Mouse (Mus musculus): ENCODE results near the gene Vhl.

DNA sequence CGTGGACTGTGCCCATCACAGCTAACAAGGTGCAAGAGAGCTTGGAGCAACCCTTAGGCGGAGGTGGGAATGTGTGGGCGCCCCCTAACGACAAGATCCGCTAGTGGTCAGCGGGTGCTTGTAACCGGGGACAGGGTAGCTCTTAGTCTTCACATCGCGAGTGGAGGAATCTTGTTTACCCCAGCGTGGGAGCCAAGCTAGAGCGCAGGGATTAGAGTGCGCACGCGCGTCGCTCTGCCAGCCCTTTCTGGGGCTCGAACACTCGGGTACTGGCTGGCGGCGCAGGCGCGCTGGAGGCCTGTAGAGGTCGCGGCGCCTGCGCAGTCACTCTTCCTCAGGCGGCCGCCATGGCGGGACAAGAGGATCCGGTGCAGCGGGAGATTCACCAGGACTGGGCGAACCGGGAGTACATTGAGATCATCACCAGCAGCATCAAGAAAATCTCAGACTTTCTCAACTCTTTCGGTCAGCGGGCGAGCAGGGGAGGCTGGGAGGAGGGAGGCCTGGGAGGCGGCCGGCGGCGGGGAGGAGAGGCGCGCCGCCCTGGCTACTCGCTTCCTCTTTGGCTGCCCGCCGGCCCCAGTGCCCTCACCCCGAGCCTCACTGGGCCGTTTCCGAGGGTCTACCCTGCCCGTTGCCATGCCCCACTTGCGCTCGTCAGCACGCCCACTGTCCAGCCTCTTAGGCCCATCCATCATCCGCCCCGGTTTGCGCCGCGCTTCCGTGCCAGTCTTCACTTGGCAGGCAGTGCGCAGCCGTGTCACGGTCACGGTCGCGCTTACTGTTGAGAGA lies 19.1 kb upstream of the Vhl start, which contains the start of gene Brk1:
- TF ChIP-seq CTCF (IDR thresholded peaks at IDR 0.05; ENCODE audit: low read depth): peak; percentile 70
- no peak for TF ChIP-seq EP300 (IDR thresholded peaks at IDR 0.05; ENCODE audit: low read depth)
